Mouse (Mus musculus) cerebellum, adult 2 months (tissue): Measurements from ENCODE around the gene Tex46.

Source experiments
- CTCF ChIP-seq: fragments of 200-500 bp; IDR thresholded peaks from 2 replicates; pipeline ENCODE4 v1.5.1; 2011; ENCODE audit warnings: low read depth, mild to moderate bottlenecking, control low read depth, low read length, moderate library complexity, borderline replicate concordance; ENCODE audit not compliant: insufficient read depth
- POLR2A ChIP-seq: fragments of 200-500 bp; IDR thresholded peaks from 2 replicates; pipeline ENCODE4 v1.6.1; 2011; ENCODE audit warnings: low read length, control low read depth, borderline replicate concordance; ENCODE audit not compliant: insufficient read depth

GRCm38 (mm10) chr4:136637563-136638229 lies 27.5 kb downstream of the Tex46 start:
- no peak for TF ChIP-seq CTCF
- TF ChIP-seq POLR2A, result no peak
